Mouse (Mus musculus) MEL (cell line): Measurements from ENCODE around the gene Suclg2. TPM values are rescaled to one million over a fixed set of nuclear protein-coding genes. Genes with fewer than 3 reads are reported as not detected.

Experiments
- DNase-seq: peaks from one replicate; pipeline ENCODE4 v3.0.0; 2011; ENCODE audit warnings: low read depth, low spot score
- H3K27ac ChIP-seq: 2 replicates; pipeline ENCODE4 v1.5.1; 2012; ENCODE audit warnings: low read depth, mild to moderate bottlenecking, control low read depth, low read length, moderate library complexity; ENCODE audit not compliant: control insufficient read depth
- H3K27me3 ChIP-seq, 2 experiments: fragments of 150-350 bp in 1 of 2; sonication (generic) in 1 of 2; 2 replicates each; pipeline ENCODE4 v1.6.1; 2012; ENCODE audit warnings: low read length in 2 of 2, mild to moderate bottlenecking in 2 of 2, improper control_type of control experiment in 1 of 2, moderate library complexity in 1 of 2; ENCODE audit not compliant: insufficient read depth in 2 of 2, control insufficient read depth in 1 of 2
- H3K36me3 ChIP-seq, 2 experiments: 2 replicates each; pipeline ENCODE4 v1.6.1; 2012 to 2014; ENCODE audit warnings: low read length in 2 of 2, improper control_type of control experiment in 1 of 2, inconsistent platforms in 1 of 2, mild to moderate bottlenecking in 1 of 2; ENCODE audit not compliant: insufficient read depth in 2 of 2, control insufficient read depth in 1 of 2
- H3K4me1 ChIP-seq, 2 experiments: fragments of 150-350 bp in 1 of 2; sonication (generic) in 1 of 2; 2 replicates each; pipeline ENCODE4 v1.6.1; 2012; ENCODE audit warnings: low read length in 2 of 2, improper control_type of control experiment in 1 of 2, mild to moderate bottlenecking in 1 of 2; ENCODE audit not compliant: insufficient read depth in 2 of 2, control insufficient read depth in 1 of 2
- H3K4me3 ChIP-seq, 2 experiments: fragments of 150-350 bp in 1 of 2; sonication (generic) in 1 of 2; 2 replicates each; pipeline ENCODE4 v1.5.1; 2012; ENCODE audit warnings: low read depth in 2 of 2, low read length in 2 of 2, mild to moderate bottlenecking in 2 of 2, moderate library complexity in 2 of 2, control low read depth in 1 of 2, improper control_type of control experiment in 1 of 2; ENCODE audit not compliant: control insufficient read depth in 1 of 2, insufficient read depth in 1 of 2
- H3K79me2 ChIP-seq: 2 replicates; pipeline ENCODE4 v1.6.1; 2012; ENCODE audit warnings: mild to moderate bottlenecking, low read length, moderate library complexity; ENCODE audit not compliant: control insufficient read depth, poor library complexity, insufficient read depth
- H3K9ac ChIP-seq: 2 replicates; pipeline ENCODE4 v1.6.1; 2012; ENCODE audit warnings: low read depth, mild to moderate bottlenecking, control low read depth, low read length, moderate library complexity; ENCODE audit not compliant: control insufficient read depth, poor library complexity, severe bottlenecking
- H3K9me3 ChIP-seq: fragments of 150-350 bp; sonication (generic); replicated peaks from 2 replicates; pipeline ENCODE4 v1.6.1; 2012; ENCODE audit warnings: mild to moderate bottlenecking, low read length, improper control_type of control experiment, moderate library complexity; ENCODE audit not compliant: insufficient read depth
- CHD1 ChIP-seq: IDR thresholded peaks from 2 replicates; pipeline ENCODE4 v1.6.1; 2012; ENCODE audit warnings: low read depth, mild to moderate bottlenecking, inconsistent platforms, low read length, improper control_type of control experiment
- CHD2 ChIP-seq: IDR thresholded peaks from 2 replicates; pipeline ENCODE4 v1.6.1; 2011; ENCODE audit warnings: low read length, improper control_type of control experiment
- CTCF ChIP-seq, 3 experiments: IDR thresholded peaks in 2 of 3; conservative IDR thresholded peaks in 1 of 3; 2 replicates each; pipeline ENCODE4 v1.5.1; 2011 to 2012; ENCODE audit warnings: low read length in 3 of 3, low read depth in 2 of 3, mild to moderate bottlenecking in 2 of 3, improper control_type of control experiment in 1 of 3, inconsistent platforms in 1 of 3, mixed read lengths in 1 of 3, moderate library complexity in 1 of 3; ENCODE audit not compliant: control insufficient read depth in 1 of 3, insufficient read depth in 1 of 3, poor library complexity in 1 of 3, severe bottlenecking in 1 of 3
- E2F4 ChIP-seq: IDR thresholded peaks from 2 replicates; pipeline ENCODE4 v1.6.1; 2011; ENCODE audit warnings: low read depth, low read length, improper control_type of control experiment, borderline replicate concordance
- ELF1 ChIP-seq: IDR thresholded peaks from 2 replicates; pipeline ENCODE4 v1.6.1; 2014; ENCODE audit warnings: low read depth, mild to moderate bottlenecking, inconsistent platforms, low read length, improper control_type of control experiment, moderate library complexity
- GABPA ChIP-seq: IDR thresholded peaks from 2 replicates; pipeline ENCODE4 v1.6.1; 2012; ENCODE audit warnings: low read depth, mild to moderate bottlenecking, inconsistent platforms, low read length, improper control_type of control experiment, moderate library complexity
- GATA1 ChIP-seq: IDR thresholded peaks from 2 replicates; pipeline ENCODE4 v1.6.1; 2011; ENCODE audit warnings: low read depth, low read length, improper control_type of control experiment
- HCFC1 ChIP-seq: IDR thresholded peaks from 2 replicates; pipeline ENCODE4 v1.6.1; 2012; ENCODE audit warnings: low read depth, mild to moderate bottlenecking, inconsistent platforms, low read length, improper control_type of control experiment, moderate library complexity
- JUND ChIP-seq: IDR thresholded peaks from 2 replicates; pipeline ENCODE4 v1.6.1; 2011; ENCODE audit warnings: low read depth, mild to moderate bottlenecking, improper control_type of control experiment, low read length
- KAT2A ChIP-seq: conservative IDR thresholded peaks from 2 replicates; pipeline ENCODE4 v1.6.1; 2012; ENCODE audit warnings: low read depth, low read length, improper control_type of control experiment, inconsistent platforms
- MAFK ChIP-seq: IDR thresholded peaks from 2 replicates; pipeline ENCODE4 v1.6.1; 2011; ENCODE audit warnings: low read depth, mild to moderate bottlenecking, low read length, improper control_type of control experiment, borderline replicate concordance
- NRF1 ChIP-seq: IDR thresholded peaks from 2 replicates; pipeline ENCODE4 v1.6.1; 2014; ENCODE audit warnings: low read depth, mild to moderate bottlenecking, inconsistent platforms, low read length, improper control_type of control experiment, moderate library complexity; ENCODE audit not compliant: poor library complexity, insufficient read depth, severe bottlenecking
- POLR2A ChIP-seq, 2 experiments: IDR thresholded peaks; 2 replicates each; pipeline ENCODE4 v1.6.1; 2011 to 2012; ENCODE audit warnings: low read length in 2 of 2, mild to moderate bottlenecking in 2 of 2, control low read depth in 1 of 2, improper control_type of control experiment in 1 of 2, low read depth in 1 of 2, moderate library complexity in 1 of 2; ENCODE audit not compliant: control insufficient read depth in 1 of 2, insufficient read depth in 1 of 2, poor library complexity in 1 of 2
- POLR2AphosphoS2 ChIP-seq: IDR thresholded peaks from 2 replicates; pipeline ENCODE4 v1.6.1; 2011; ENCODE audit warnings: low read length, improper control_type of control experiment
- POLR2AphosphoS5 ChIP-seq: IDR thresholded peaks from 2 replicates; pipeline ENCODE4 v1.6.1; 2012; ENCODE audit warnings: low read depth, borderline replicate concordance, mild to moderate bottlenecking, inconsistent platforms, low read length, moderate library complexity, mixed read lengths
- SIN3A ChIP-seq: IDR thresholded peaks from 2 replicates; pipeline ENCODE4 v1.6.1; 2012; ENCODE audit warnings: low read length, improper control_type of control experiment, inconsistent platforms
- SMC3 ChIP-seq: IDR thresholded peaks from 2 replicates; pipeline ENCODE4 v1.6.1; 2011; ENCODE audit warnings: low read depth, low read length, improper control_type of control experiment
- TAL1 ChIP-seq: IDR thresholded peaks from 2 replicates; pipeline ENCODE4 v1.6.1; 2012; ENCODE audit warnings: mild to moderate bottlenecking, inconsistent platforms, low read length, moderate library complexity, mixed read lengths
- TCF12 ChIP-seq: IDR thresholded peaks from 2 replicates; pipeline ENCODE4 v1.6.1; 2014; ENCODE audit warnings: low read depth, mild to moderate bottlenecking, inconsistent platforms, low read length, improper control_type of control experiment, moderate library complexity
- USF1 ChIP-seq: IDR thresholded peaks from 2 replicates; pipeline ENCODE4 v1.6.1; 2014; ENCODE audit warnings: low read depth, mild to moderate bottlenecking, inconsistent platforms, low read length, improper control_type of control experiment, moderate library complexity
- USF2 ChIP-seq, 2 experiments: IDR thresholded peaks; 2 replicates each; pipeline ENCODE4 v1.6.1; 2011 to 2012; ENCODE audit warnings: improper control_type of control experiment in 2 of 2, low read length in 2 of 2, borderline replicate concordance in 1 of 2, inconsistent platforms in 1 of 2, low read depth in 1 of 2, mild to moderate bottlenecking in 1 of 2; ENCODE audit not compliant: insufficient read depth in 1 of 2
- ZKSCAN1 ChIP-seq: IDR thresholded peaks from 2 replicates; pipeline ENCODE4 v1.6.1; 2012; ENCODE audit warnings: low read depth, mild to moderate bottlenecking, inconsistent platforms, low read length, improper control_type of control experiment, moderate library complexity
- ZNF384 ChIP-seq: IDR thresholded peaks from 2 replicates; pipeline ENCODE4 v1.6.1; 2012; ENCODE audit warnings: low read depth, mild to moderate bottlenecking, inconsistent platforms, low read length, improper control_type of control experiment
- polyA plus RNA-seq, 2 experiments: library from polyadenylated mRNA; stranded (reverse) in 1 of 2; unstranded in 1 of 2; fragments of >175 nt in 1 of 2; fragments of >200 nt in 1 of 2; gene quantifications; 2 replicates each; pipeline versions ENCODE4 v1.2.1 to v1.2.4; 2012; ENCODE audit warnings: low replicate concordance in 2 of 2, low read depth in 1 of 2; ENCODE audit not compliant: insufficient read length in 2 of 2, insufficient read depth in 1 of 2, missing spikeins in 1 of 2
- total RNA-seq: library from RNA; depleted of rRNA; stranded (reverse); fragments of 300-350 nt; gene quantifications from 2 replicates; pipeline ENCODE4 v1.2.3, GENCODE M21; 2012

The Suclg2 gene
- total and polyA plus RNA-seq, 3 experiments = 40.0 to 46.5 TPM; not detected in 1

- H3K27me3 ChIP-seq = no peaks in the 10 kb centered on the region
- no peak overlapping the region for H3K9ac ChIP-seq
- no peak overlapping the region for H3K4me3 ChIP-seq
- H3K4me1 ChIP-seq = no peaks in the 10 kb centered on the region
- DNase-seq = no peak
- no peaks in the 10 kb centered on the region for H3K79me2 ChIP-seq
- no peaks in the 10 kb centered on the region for H3K9me3 ChIP-seq
- no peak overlapping the region for H3K27ac ChIP-seq
- TF ChIP-seq TAL1 (no peak), JUND (no peak), KAT2A (no peak), ZNF384 (no peak), GATA1 (no peak), POLR2AphosphoS2 (no peak), TCF12 (no peak), GABPA (no peak), NRF1 (no peak), SIN3A (no peak)
- no peaks in the 10 kb centered on the region for H3K36me3 ChIP-seq
Measured at GRCm38 (mm10) chr6:95759558-95760172, 41.1 kb upstream of the Suclg2 start.

DNA sequence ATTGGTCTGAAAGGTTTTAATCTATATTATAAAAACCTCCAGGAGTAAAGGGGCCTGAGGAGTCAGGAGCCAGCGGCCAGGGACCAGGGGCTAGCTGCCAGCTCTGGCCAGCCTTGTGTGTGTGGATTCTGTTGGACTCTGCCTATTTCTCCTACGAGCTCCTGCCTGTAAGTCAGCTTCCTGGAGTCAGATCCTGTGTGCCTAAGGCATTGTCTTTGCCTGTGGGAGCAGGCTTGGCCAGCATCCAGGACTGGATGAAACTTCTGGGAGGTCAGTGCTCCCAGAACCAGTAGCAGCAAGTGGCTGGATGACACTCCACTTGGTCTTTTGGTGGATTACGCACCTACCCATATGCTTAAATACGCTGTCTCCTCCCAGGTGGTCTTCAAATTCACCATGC is 23.8 kb upstream of the Suclg2 start:
- H3K79me2 ChIP-seq = no peaks in the 10 kb centered on the region
- H3K27ac ChIP-seq = no peak overlapping the region

More for the DNA sequence above, 23.8 kb upstream of the Suclg2 start:
- DNase-seq = no peak
- no peaks in the 10 kb centered on the region for H3K27me3 ChIP-seq
- TF ChIP-seq TAL1 = no peak
- no peak for TF ChIP-seq HCFC1
- TF ChIP-seq POLR2AphosphoS2 = no peak
- TF ChIP-seq CTCF (IDR thresholded peaks at IDR 0.05 in 2 of 3, conservative IDR thresholded peaks at IDR 0.05 in 1 of 3; ENCODE audit: control insufficient read depth in 1 of 3, insufficient read depth in 1 of 3, low read depth in 2 of 3, low read length in 3 of 3, poor library complexity in 1 of 3, severe bottlenecking in 1 of 3) = no peak
- no peak for TF ChIP-seq USF1
- no peak for TF ChIP-seq MAFK
- no peak for TF ChIP-seq CHD2
- no peak for TF ChIP-seq ZNF384
- TF ChIP-seq NRF1 = no peak
- no peak for TF ChIP-seq POLR2A (IDR thresholded peaks at IDR 0.05; ENCODE audit: control insufficient read depth in 1 of 2, insufficient read depth in 1 of 2, low read depth in 1 of 2, low read length in 2 of 2, poor library complexity in 1 of 2)
- TF ChIP-seq ZKSCAN1 = no peak
- TF ChIP-seq E2F4 = no peak
- TF ChIP-seq SMC3 = no peak
- TF ChIP-seq USF2 (IDR thresholded peaks at IDR 0.05; ENCODE audit: borderline replicate concordance in 1 of 2, insufficient read depth in 1 of 2, low read depth in 1 of 2, low read length in 2 of 2) = no peak
- TF ChIP-seq ELF1 = no peak
- TF ChIP-seq POLR2AphosphoS5 = no peak
- TF ChIP-seq CHD1 = no peak
- TF ChIP-seq JUND = no peak
- no peaks in the 10 kb centered on the region for H3K36me3 ChIP-seq
- no peaks in the 10 kb centered on the region for H3K9me3 ChIP-seq
- no peak overlapping the region for H3K9ac ChIP-seq
- no peaks in the 10 kb centered on the region for H3K4me1 ChIP-seq
- no peak overlapping the region for H3K4me3 ChIP-seq
